Mouse (Mus musculus): ENCODE measurements at regions not wholly inside any gene's neighbourhood (a gene's known extent, or its start where the extent isn't known, plus 50 kb on each side); places are given as distances from the start of the nearest gene placed in this dataset.

DNA sequence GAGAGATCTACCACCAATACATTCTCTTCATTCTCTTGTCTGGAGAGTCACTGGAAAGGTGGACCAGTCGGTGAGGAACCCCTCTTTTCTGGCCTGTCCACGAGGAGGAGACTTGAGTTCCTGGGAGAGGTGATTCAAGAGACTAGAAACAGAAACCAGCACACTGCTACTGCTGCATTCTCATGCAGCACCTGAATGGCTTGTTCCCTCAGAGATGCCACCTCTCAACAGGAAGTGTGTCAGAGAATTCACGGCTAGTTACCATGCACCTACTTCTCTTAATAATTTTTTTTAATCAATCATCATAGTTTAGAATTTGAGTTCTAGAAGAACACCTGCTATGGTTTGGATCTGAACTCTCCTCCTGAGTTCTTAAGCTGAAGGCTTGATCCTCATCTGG is 52.0 kb upstream of the Dynlrb2 start:
- H3K4me3 ChIP-seq, result no peak overlapping the region
- H3K9me3 ChIP-seq, result no peaks in the 10 kb centered on the region
- H3K4me1 ChIP-seq, result peaks cover 3% of the 10 kb centered on the region; the same call in 1 of the 2 replicates
- no peak overlapping the region for H3K4me2 ChIP-seq
- H3K27me3 ChIP-seq, result no peaks in the 10 kb centered on the region
- no peak for ATAC-seq (ENCODE audit: insufficient number of reproducible peaks, insufficient read depth, low FRiP score, low TSS enrichment, low read depth)
- H3K9ac ChIP-seq, result no peak overlapping the region
- H3K27ac ChIP-seq, result no peak overlapping the region
- WGBS, result 80% methylated on average over 3 of the region's 3 CpGs
- no peaks in the 10 kb centered on the region for H3K36me3 ChIP-seq

DNA sequence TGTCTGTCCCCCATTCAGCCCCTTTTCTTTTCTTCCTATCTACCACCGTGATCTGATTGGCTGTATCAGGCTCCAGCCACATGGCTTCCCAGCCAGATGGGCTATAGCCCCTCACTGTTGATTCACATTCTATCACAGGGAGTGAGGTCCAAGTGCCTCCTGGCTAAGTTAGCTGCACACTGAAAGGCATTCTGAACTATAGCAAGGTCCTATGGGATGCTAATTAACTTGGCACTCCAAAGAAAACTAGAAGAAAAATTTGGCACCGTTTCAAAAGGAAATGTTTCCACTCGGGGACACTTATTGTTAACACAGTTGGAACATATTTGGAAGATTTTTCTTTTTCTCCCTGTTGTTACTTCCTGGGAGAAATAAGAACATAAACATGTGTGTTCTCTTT is 53.4 kb upstream of the Dynlrb2 start:
- Histone ChIP-seq H3K4me1 (peaks cover 3% of the 10 kb centered on the region; the same call in 1 of the 2 replicates), H3K9me3 (no peaks in the 10 kb centered on the region), H3K27ac (no peak overlapping the region), H3K36me3 (no peaks in the 10 kb centered on the region), H3K4me3 (no peak overlapping the region), H3K4me2 (no peak overlapping the region), H3K27me3 (no peaks in the 10 kb centered on the region), H3K9ac (no peak overlapping the region)
- no peak for ATAC-seq (ENCODE audit: insufficient number of reproducible peaks, insufficient read depth, low FRiP score, low TSS enrichment, low read depth)
- 59% methylated on average over 3 of the region's 3 CpGs for WGBS

DNA sequence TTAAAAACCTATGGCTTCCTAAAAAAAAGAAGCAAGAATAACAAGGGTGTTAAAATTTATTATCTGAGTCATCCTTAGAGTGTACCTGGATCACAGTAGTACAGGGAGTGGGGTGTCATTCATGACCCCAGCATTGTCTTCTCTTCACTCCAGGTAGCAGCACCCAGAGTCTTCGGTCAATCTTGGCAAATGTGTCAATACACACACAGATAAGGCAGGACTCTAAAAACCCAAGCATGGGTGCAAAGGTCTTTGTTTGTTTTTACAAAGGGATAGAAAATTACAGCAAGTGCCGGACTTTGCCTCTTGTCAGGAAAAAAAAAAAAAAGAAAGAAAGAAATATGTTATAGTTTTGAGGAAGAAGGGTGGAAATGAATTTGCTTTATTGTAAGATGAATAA is 57.3 kb upstream of the Dynlrb2 start:
- H3K9ac ChIP-seq, result no peak overlapping the region
- 92% methylated on average over 2 of the region's 2 CpGs for WGBS
- ATAC-seq (ENCODE audit: insufficient number of reproducible peaks, insufficient read depth, low FRiP score, low TSS enrichment, low read depth), result no peak

DNA sequence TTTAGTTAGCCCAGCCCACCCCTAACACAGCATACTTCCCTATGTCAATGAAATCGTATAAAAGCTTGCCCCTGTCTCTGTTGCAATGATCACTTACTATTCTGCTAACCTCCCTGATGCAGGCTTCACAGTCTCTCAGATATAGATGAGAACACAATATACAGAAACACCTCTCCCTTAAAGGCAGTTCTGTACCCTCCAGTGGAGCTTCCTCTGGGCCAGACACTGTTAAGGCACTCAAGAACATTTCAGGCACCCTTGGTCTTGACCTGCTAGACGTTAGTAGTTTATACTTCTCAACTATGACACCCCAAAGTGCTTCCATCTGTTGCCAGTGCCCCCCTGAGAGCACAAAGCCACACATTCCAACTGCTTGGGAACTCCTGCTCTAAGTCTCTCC is 61.9 kb upstream of the Dynlrb2 start:
- 43% methylated on average over 2 of the region's 2 CpGs for WGBS
- no peak for ATAC-seq (ENCODE audit: insufficient number of reproducible peaks, insufficient read depth, low FRiP score, low TSS enrichment, low read depth)
- no peaks in the 10 kb centered on the region for H3K4me1 ChIP-seq
- peaks cover 23% of the 10 kb centered on the region for H3K27me3 ChIP-seq
- no peaks in the 10 kb centered on the region for H3K9me3 ChIP-seq
- no peaks in the 10 kb centered on the region for H3K36me3 ChIP-seq
- H3K4me3 ChIP-seq, result no peak overlapping the region
- no peak overlapping the region for H3K27ac ChIP-seq
- no peak overlapping the region for H3K4me2 ChIP-seq
- no peak overlapping the region for H3K9ac ChIP-seq

More for the DNA sequence above, 57.3 kb upstream of the Dynlrb2 start:
- Histone ChIP-seq H3K4me2 (no peak overlapping the region), H3K27me3 (0 out of 2 replicates have a peak, but pooled peaks cover 4% of the 10 kb centered on the region), H3K27ac (no peak overlapping the region), H3K4me1 (peaks cover 3% of the 10 kb centered on the region; the same call in 1 of the 2 replicates), H3K36me3 (no peaks in the 10 kb centered on the region), H3K4me3 (no peak overlapping the region), H3K9me3 (no peaks in the 10 kb centered on the region)

DNA sequence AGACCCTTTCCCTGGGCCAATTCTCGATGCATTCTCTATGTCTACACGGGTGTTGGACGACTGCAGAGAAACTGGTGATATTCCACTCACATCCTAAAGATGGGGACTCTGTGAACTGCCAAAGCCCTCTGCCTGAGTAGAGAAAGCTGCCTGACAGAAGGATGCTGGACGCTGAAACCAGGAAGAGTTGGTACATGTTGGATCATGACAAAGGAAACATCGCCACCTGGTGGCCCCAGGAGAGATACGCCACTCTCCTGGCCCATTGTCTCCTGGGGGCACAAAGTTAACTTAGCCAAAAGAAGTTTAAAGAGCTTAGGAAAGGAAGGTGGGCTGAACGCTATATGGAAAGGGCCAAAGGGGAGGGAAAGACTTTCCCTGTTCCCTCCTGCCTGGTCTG is 65.9 kb upstream of the Dynlrb2 start:
- no peaks in the 10 kb centered on the region for H3K4me1 ChIP-seq
- no peak overlapping the region for H3K9ac ChIP-seq
- H3K27me3 ChIP-seq, result peaks cover 41% of the 10 kb centered on the region
- no peak overlapping the region for H3K4me2 ChIP-seq
- H3K4me3 ChIP-seq, result no peak overlapping the region
- ATAC-seq (ENCODE audit: insufficient number of reproducible peaks, insufficient read depth, low FRiP score, low TSS enrichment, low read depth), result no peak
- no peaks in the 10 kb centered on the region for H3K36me3 ChIP-seq
- no peaks in the 10 kb centered on the region for H3K9me3 ChIP-seq
- 17% methylated on average over 7 of the region's 7 CpGs for WGBS
- no peak overlapping the region for H3K27ac ChIP-seq

DNA sequence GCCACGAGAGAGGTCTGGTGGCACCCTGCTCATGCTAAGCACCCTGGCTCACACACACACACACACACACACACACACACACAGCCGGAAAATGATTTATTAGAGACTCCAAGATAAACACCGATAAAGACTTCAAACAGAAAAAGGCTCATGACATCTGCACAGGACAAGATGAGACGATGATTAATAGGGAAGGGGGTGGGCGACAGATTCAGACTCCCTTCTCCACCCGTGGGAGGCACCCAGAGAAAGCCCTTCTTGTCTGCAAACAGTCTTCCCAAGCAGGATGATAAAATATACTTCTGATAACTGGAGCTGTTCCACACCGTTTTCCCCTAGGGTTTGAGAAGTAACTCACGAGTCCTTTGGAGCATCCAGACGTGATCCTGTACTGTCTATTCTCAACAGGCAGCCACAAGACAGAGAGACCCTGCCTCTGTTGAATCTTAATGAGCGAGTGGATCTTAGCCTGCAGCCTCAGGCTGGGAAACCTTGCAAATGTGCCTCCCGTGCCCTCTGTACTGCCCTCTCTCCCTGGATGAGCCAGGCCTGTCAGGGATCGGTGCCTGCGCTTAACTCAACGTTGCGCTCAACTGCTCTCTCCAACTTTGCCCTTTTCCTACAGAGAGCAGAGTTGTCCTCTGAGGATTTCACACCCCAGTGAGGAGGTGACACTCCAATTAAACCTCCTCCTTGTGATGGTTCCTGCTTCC is 69.3 kb upstream of the Dynlrb2 start:
- no peaks in the 10 kb centered on the region for H3K9me3 ChIP-seq
- no peak for ATAC-seq (ENCODE audit: insufficient number of reproducible peaks, insufficient read depth, low FRiP score, low TSS enrichment, low read depth)
- no peak overlapping the region for H3K27ac ChIP-seq
- H3K27me3 ChIP-seq, result peaks cover 26% of the 10 kb centered on the region
- 53% methylated on average over 15 of the region's 15 CpGs for WGBS
- no peak overlapping the region for H3K9ac ChIP-seq
- H3K4me2 ChIP-seq, result no peak overlapping the region
- no peaks in the 10 kb centered on the region for H3K4me1 ChIP-seq
- H3K4me3 ChIP-seq, result no peak overlapping the region
- H3K36me3 ChIP-seq, result no peaks in the 10 kb centered on the region

DNA sequence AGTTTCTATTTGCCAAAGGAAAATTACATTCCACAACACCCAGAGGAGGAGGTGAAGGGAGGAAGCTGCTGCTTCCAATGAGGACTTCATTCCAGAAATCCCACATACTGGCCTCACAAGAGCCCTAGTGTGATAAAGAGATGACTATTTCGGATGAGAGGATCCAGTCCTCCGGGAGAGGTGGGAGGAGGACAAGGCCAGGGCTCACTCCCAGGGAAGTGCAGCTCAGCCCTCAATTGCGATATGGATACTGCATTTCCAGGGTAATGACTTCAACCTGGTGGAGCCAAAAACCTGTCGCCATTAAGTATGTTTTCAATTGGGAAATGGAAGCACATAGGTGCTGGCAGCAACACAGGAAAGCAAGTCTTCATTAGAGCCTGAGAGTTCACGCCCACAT is 74.7 kb upstream of the Dynlrb2 start:
- no peak overlapping the region for H3K27ac ChIP-seq
- no peaks in the 10 kb centered on the region for H3K36me3 ChIP-seq
- no peak for ATAC-seq (ENCODE audit: insufficient number of reproducible peaks, insufficient read depth, low FRiP score, low TSS enrichment, low read depth)
- H3K4me2 ChIP-seq, result no peak overlapping the region
- H3K9ac ChIP-seq, result no peak overlapping the region
- no peak overlapping the region for H3K4me3 ChIP-seq
- WGBS, result 63% methylated on average over 5 of the region's 5 CpGs
- H3K4me1 ChIP-seq, result no peaks in the 10 kb centered on the region
- H3K9me3 ChIP-seq, result no peaks in the 10 kb centered on the region
- H3K27me3 ChIP-seq, result no peaks in the 10 kb centered on the region

DNA sequence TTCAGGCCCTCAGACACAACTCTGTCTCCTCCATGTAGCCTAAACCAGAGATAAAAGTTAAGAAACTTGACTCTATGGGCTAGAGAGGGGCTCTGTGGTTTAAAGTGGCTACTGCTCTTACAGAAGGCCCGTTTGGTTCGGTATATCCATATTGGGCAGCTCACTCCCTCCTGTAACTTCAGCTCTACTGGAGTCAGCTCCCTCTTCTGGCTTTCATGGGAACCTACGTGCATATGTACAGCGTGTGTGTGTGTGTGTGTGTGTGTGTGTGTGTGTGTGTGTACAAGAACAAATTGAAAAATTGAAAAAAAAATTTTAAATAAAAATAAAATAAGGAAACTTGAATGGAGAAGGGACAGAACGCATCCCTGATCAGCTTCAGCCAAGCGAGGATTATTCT is 75.1 kb upstream of the Dynlrb2 start:
- no peaks in the 10 kb centered on the region for H3K36me3 ChIP-seq
- no peak overlapping the region for H3K4me2 ChIP-seq
- H3K27ac ChIP-seq, result no peak overlapping the region
- no peak for ATAC-seq (ENCODE audit: insufficient number of reproducible peaks, insufficient read depth, low FRiP score, low TSS enrichment, low read depth)
- H3K4me3 ChIP-seq, result no peak overlapping the region
- no peaks in the 10 kb centered on the region for H3K4me1 ChIP-seq
- no peak overlapping the region for H3K9ac ChIP-seq
- H3K27me3 ChIP-seq, result no peaks in the 10 kb centered on the region
- 69% methylated on average over 6 of the region's 6 CpGs for WGBS
- H3K9me3 ChIP-seq, result no peaks in the 10 kb centered on the region

DNA sequence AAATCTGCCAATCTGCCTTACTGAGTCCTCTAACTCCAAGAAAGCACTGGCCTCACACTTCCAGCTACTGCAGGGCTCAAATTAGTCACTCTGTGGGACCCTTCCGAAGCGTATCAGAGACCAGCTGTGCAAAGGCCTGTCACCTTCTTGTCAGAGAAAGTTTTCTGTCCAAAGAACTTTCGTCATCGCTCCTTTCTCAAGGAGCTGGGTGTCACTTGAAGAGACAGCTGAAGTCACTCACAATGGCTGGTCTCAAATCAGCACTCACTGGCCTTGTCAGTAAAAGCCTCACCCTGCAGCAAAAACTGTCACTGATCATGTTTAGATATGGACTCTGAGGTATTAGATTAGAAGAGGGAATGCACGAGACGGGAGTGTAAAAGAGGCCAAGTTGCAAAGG is 81.9 kb upstream of the Dynlrb2 start:
- H3K4me3 ChIP-seq, result no peak overlapping the region
- WGBS, result 57% methylated on average over 6 of the region's 6 CpGs

DNA sequence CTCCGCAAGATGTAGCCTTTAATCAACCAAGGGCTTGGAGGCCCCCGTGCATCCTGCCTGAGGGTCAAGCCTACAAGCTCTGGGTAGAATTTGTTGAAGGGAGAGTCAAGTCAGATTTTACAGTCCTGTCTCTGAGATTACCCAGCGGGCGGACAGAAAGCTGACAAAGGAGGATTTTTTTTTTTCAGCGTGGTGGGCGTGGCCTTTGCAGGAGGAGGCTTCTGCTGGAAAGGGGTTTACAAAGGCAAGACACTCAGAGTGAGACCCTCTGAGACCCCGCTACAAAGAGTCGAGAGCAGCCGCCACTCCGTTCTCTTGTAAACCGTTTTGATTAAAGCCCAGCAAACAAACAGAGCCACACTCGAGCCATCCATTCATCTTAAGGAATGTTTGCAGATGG is 92.1 kb upstream of the Dynlrb2 start:
- Histone ChIP-seq H3K36me3 (no peaks in the 10 kb centered on the region), H3K9me3 (no peaks in the 10 kb centered on the region), H3K4me3 (no peak overlapping the region), H3K4me2 (peak overlapping the region; percentile 29), H3K27ac (no peak overlapping the region), H3K27me3 (no peaks in the 10 kb centered on the region; the same call in 1 of the 2 replicates), H3K9ac (0 out of 2 replicates have a peak overlapping the region, but pooled peaks have one; percentile 17), H3K4me1 (peaks cover 6% of the 10 kb centered on the region)
- no peak for ATAC-seq (ENCODE audit: insufficient number of reproducible peaks, insufficient read depth, low FRiP score, low TSS enrichment, low read depth)
- 25% methylated on average over 12 of the region's 12 CpGs for WGBS

More for the DNA sequence above, 81.9 kb upstream of the Dynlrb2 start:
- ATAC-seq (ENCODE audit: insufficient number of reproducible peaks, insufficient read depth, low FRiP score, low TSS enrichment, low read depth), result no peak
- H3K27me3 ChIP-seq, result no peaks in the 10 kb centered on the region
- no peaks in the 10 kb centered on the region for H3K4me1 ChIP-seq
- no peak overlapping the region for H3K27ac ChIP-seq
- no peaks in the 10 kb centered on the region; the same call in 1 of the 2 replicates for H3K9me3 ChIP-seq
- H3K4me2 ChIP-seq, result no peak overlapping the region
- no peak overlapping the region for H3K9ac ChIP-seq
- H3K36me3 ChIP-seq, result no peaks in the 10 kb centered on the region

DNA sequence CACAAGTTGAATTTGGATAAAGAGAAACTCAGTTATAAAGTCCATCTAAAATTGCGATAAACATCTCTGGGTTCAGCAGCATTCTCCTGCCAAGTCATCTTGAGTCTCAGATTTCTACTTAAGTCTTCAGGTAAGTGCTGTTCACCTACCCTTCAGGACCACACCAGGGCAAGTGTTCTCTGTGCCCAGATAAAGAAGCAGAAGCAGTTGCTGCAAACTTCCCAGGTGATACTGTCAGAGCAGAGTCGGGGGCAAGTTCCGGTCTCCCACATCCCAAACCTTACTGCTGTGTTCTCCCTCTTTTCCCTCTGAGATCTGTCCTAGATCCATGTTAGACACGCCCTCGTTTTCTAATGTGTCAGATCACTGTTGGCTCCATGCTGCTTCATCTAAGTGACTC is 94.7 kb upstream of the Dynlrb2 start:
- Histone ChIP-seq H3K27me3 (no peaks in the 10 kb centered on the region; the same call in 1 of the 2 replicates), H3K27ac (no peak overlapping the region), H3K4me2 (no peak overlapping the region), H3K9me3 (no peaks in the 10 kb centered on the region), H3K9ac (no peak overlapping the region), H3K4me1 (peaks cover 6% of the 10 kb centered on the region), H3K36me3 (no peaks in the 10 kb centered on the region), H3K4me3 (no peak overlapping the region)
- ATAC-seq (ENCODE audit: insufficient number of reproducible peaks, insufficient read depth, low FRiP score, low TSS enrichment, low read depth), result no peak
- WGBS, result 78% methylated on average over 5 of the region's 5 CpGs

DNA sequence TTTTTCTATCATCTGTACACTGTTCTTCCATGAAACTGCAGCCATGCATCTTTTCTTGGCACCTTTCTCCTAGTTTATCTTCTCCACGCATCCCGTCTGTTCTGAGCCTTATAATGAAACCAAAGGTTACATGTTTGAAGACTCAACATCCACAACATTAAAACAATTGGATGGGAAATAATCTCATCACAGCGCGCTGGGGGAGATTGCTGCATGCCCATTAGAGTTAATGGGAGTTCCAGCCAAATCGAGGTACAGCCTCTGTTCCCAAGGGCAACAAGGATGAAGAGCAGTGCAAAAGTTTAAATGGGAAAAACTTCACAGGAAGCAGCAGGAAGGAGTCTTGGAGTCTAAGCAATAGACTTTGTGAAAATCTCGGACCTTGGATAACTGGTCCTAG is 95.8 kb upstream of the Dynlrb2 start:
- Histone ChIP-seq H3K4me1 (peaks cover 6% of the 10 kb centered on the region), H3K27ac (no peak overlapping the region), H3K4me2 (no peak overlapping the region), H3K4me3 (no peak overlapping the region), H3K9me3 (no peaks in the 10 kb centered on the region), H3K27me3 (no peaks in the 10 kb centered on the region; the same call in 1 of the 2 replicates), H3K9ac (no peak overlapping the region), H3K36me3 (no peaks in the 10 kb centered on the region)
- ATAC-seq (ENCODE audit: insufficient number of reproducible peaks, insufficient read depth, low FRiP score, low TSS enrichment, low read depth), result no peak
- 87% methylated on average over 6 of the region's 6 CpGs for WGBS
